Mouse (Mus musculus) small intestine, adult 2 months (tissue): ENCODE results near the gene Pagr1b.

ENCODE experiments used
- CTCF ChIP-seq: fragments of 200-500 bp; IDR thresholded peaks from 2 replicates; pipeline ENCODE4 v1.5.1; 2012; ENCODE audit warnings: low read depth, mild to moderate bottlenecking, control low read depth, inconsistent platforms, low read length, moderate library complexity, mixed read lengths; ENCODE audit not compliant: insufficient replicate concordance, insufficient read length; ENCODE audit errors: extremely low read depth
- POLR2A ChIP-seq: fragments of 200-500 bp; IDR thresholded peaks from 2 replicates; pipeline ENCODE4 v1.6.1; 2012; ENCODE audit warnings: low read depth, mild to moderate bottlenecking, control low read depth, inconsistent platforms, low read length, moderate library complexity

DNA sequence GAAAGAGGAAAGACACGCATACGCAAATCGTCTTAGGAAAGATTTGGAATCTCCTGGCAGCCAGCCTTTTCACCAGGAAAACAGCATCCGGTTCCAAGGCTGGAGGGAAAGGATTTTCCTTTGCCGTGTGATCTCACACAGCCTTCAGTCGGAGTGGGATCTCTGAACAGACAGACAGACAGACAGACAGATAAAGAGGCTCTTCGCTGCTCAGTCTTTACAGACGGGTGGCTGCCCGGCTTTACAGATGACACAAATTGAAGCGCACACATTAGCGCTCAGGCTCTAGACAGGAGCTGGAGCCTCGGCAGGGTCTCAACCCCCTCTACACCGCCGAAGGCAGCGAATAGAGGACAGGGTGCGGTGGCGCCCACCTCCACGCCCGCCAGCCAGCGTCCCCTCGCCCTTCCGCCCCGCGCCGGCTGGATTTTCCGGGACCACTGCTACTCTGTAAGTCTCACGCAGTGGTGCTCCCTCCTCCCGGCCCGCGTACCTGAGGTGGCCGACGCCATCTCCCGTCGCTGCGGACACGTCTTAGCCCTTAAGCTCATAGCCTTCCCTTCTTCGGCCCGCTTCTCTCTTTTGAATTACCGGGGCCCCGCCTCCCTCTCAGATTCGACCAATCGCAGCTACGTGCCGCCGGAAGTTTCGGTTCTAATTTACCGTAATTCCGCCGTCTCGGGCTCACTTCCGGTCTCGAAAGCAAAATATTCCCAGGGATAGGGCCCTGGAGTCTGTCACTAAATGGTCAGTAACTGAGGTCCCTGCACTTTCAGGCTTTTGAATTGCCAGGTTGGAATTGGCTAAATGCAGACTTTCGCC is 25.8 kb upstream of the Pagr1b start, which contains the start of gene Kif22:
- TF ChIP-seq CTCF = no peak
- no peak for TF ChIP-seq POLR2A
